Mouse (Mus musculus): ENCODE results near the gene Gm3286.
"Not testable (repeated sequence)": the region's sequence is repeated elsewhere in the genome, so short reads cannot be mapped to it uniquely, and the experiment has no call there.

The Gm3286 gene

GRCm38 (mm10) chr5:95510458-95510857 is at the start of gene Gm3286:
Gene Gm3286, plus strand, starts transcription at chr5:95510758.
- not testable (repeated sequence) for DNase-seq (ENCODE audit: low read depth)
